Mouse (Mus musculus) lung, postnatal 0 days (tissue): ENCODE measurements around the gene Msx3.

Experiments used
- CTCF ChIP-seq: IDR thresholded peaks from 2 replicates; pipeline ENCODE4 v1.5.1; 2016; ENCODE audit warnings: antibody characterized with exemption, mild to moderate bottlenecking
- EP300 ChIP-seq: IDR thresholded peaks from 2 replicates; pipeline ENCODE4 v1.6.1; 2016; ENCODE audit warnings: antibody characterized with exemption, mild to moderate bottlenecking, control low read depth

- no peak for TF ChIP-seq CTCF
- no peak for TF ChIP-seq EP300
These were observed 41.9 kb downstream of the Msx3 start for GRCm38 (mm10) chr7:140006861-140007611.
